Mouse (Mus musculus) G1E (cell line): ENCODE data around the gene Gm6377.

Experiments used
- CTCF ChIP-seq: IDR thresholded peaks from 2 replicates; pipeline ENCODE4 v1.5.1; 2012; ENCODE audit warnings: low read depth, low read length, inconsistent platforms, mixed read lengths
- GATA1 ChIP-seq: IDR thresholded peaks from 2 replicates; pipeline ENCODE4 v1.6.1; 2012; ENCODE audit warnings: borderline replicate concordance, low read length, inconsistent platforms, mixed read lengths
- POLR2AphosphoS5 ChIP-seq: IDR thresholded peaks from 2 replicates; pipeline ENCODE4 v1.6.1; 2012; ENCODE audit warnings: low read depth, low read length, inconsistent platforms; ENCODE audit not compliant: insufficient replicate concordance
- TAL1 ChIP-seq: conservative IDR thresholded peaks from 2 replicates; pipeline ENCODE4 v1.6.1; 2012; ENCODE audit warnings: low read depth, low read length, inconsistent platforms, mixed read lengths

GRCm38 (mm10) chrX:109238163-109238562 lies 41.6 kb downstream of the Gm6377 start:
- no peak for TF ChIP-seq POLR2AphosphoS5
- TF ChIP-seq CTCF, result no peak
- TF ChIP-seq GATA1, result no peak
- TF ChIP-seq TAL1, result no peak
